Mouse (Mus musculus) heart, postnatal 36 days (tissue): ENCODE data around the gene Med12l. TPM values are rescaled to one million over a fixed set of nuclear protein-coding genes. Genes with fewer than 3 reads are reported as not detected.

Source experiments
- total RNA-seq, 2 experiments: library from RNA; stranded (reverse); gene quantifications; 2 replicates each; pipeline ENCODE4 v1.2.3; 2021

The Med12l gene
- total RNA-seq, 2 experiments from 2014 or later = 6.2 to 6.6 TPM

Other genes starting within 250 kb of the Med12l start
- gene Mindy4b-ps, start 183.5 kb upstream of the Med12l start, total RNA-seq = under 1 TPM in 1 of 2 experiments, not detected in 1; 0.22 TPM
- not detected for gene Clrn1, start 120.5 kb upstream of the Med12l start, total RNA-seq
- under 1 TPM in 1 of 2 experiments, not detected in 1; 0.11 TPM for gene Gpr171, start 96.0 kb downstream of the Med12l start, total RNA-seq
- 1 to 10 TPM; 5.0 to 5.8 TPM for gene P2ry14, start 147.8 kb downstream of the Med12l start, total RNA-seq
- not detected for gene Gpr87, start 189.3 kb downstream of the Med12l start, total RNA-seq
- gene P2ry13, start 205.1 kb downstream of the Med12l start, total RNA-seq = 1 to 10 TPM in 1 of 2 experiments, under 1 TPM in 1; 0.64 to 1.1 TPM